Mouse (Mus musculus): ENCODE results near the gene Nhej1.

GRCm38 (mm10) chr1:74951556-74952210 is 173.3 kb downstream of the Nhej1 start, which contains the start of gene Ihh:
- TF ChIP-seq CTCF (IDR thresholded peaks at IDR 0.05), result no peak
- TF ChIP-seq EP300 (IDR thresholded peaks at IDR 0.05), result no peak

All from lung, postnatal 0 days (tissue).